Mouse (Mus musculus) limb, embryonic 14.5 days (tissue): ENCODE results near the gene Upp2. TPM values are rescaled to one million over a fixed set of nuclear protein-coding genes. Genes with fewer than 3 reads are reported as not detected.

Source experiments
- ATAC-seq: fragments of 200-750 bp; cut with Nextera tagmentation; 2 replicates; pipeline ENCODE4 v1.8.0; 2017; ENCODE audit warnings: low read depth, moderate number of reproducible peaks, moderate TSS enrichment; ENCODE audit not compliant: low FRiP score
- DNase-seq: peaks from one replicate; pipeline ENCODE4 v3.0.0-alpha.2; 2015; ENCODE audit warnings: low spot score
- H3K27ac ChIP-seq: fragments of 300-500 bp; sonication (generic); replicated peaks from 2 replicates; pipeline ENCODE4 v1.5.1; 2014; ENCODE audit warnings: low read depth, mild to moderate bottlenecking, low read length, moderate library complexity, mixed read lengths
- H3K27me3 ChIP-seq: fragments of 300-500 bp; sonication (generic); 2 replicates; pipeline ENCODE4 v1.6.1; 2014; ENCODE audit warnings: low read length, mixed read lengths; ENCODE audit not compliant: control insufficient read depth, insufficient read depth
- H3K36me3 ChIP-seq: fragments of 300-500 bp; sonication (generic); 2 replicates; pipeline ENCODE4 v1.6.1; 2014; ENCODE audit warnings: mild to moderate bottlenecking, low read length, moderate library complexity, mixed read lengths; ENCODE audit not compliant: control insufficient read depth, insufficient read depth
- H3K4me1 ChIP-seq: fragments of 300-500 bp; sonication (generic); 2 replicates; pipeline ENCODE4 v1.6.1; 2014; ENCODE audit warnings: antibody characterized with exemption, low read length, mixed read lengths; ENCODE audit not compliant: control insufficient read depth, insufficient read depth
- H3K4me2 ChIP-seq: fragments of 300-500 bp; sonication (generic); replicated peaks from 2 replicates; pipeline ENCODE4 v1.6.1; 2014; ENCODE audit warnings: low read depth, mild to moderate bottlenecking, low read length, moderate library complexity; ENCODE audit not compliant: severe bottlenecking
- H3K4me3 ChIP-seq: fragments of 300-500 bp; sonication (generic); replicated peaks from 2 replicates; pipeline ENCODE4 v1.5.1; 2014; ENCODE audit warnings: low read length
- H3K9ac ChIP-seq: fragments of 300-500 bp; sonication (generic); 2 replicates; pipeline ENCODE4 v1.6.1; 2014; ENCODE audit warnings: mild to moderate bottlenecking, low read depth, low read length, moderate library complexity; ENCODE audit not compliant: severe bottlenecking
- H3K9me3 ChIP-seq: fragments of 300-500 bp; sonication (generic); 2 replicates; pipeline ENCODE4 v1.6.1; 2016; ENCODE audit warnings: low read length; ENCODE audit not compliant: control insufficient read depth
- POLR2A ChIP-seq: fragments of 200-500 bp; IDR thresholded peaks from 2 replicates; pipeline ENCODE4 v1.8.0; 2012; ENCODE audit warnings: inconsistent platforms, mild to moderate bottlenecking, moderate library complexity, borderline replicate concordance; ENCODE audit not compliant: insufficient read depth, insufficient read length; ENCODE audit errors: extremely low read depth
- WGBS: fragments of 180-500 bp; shearing (Covaris S2); extraction: QIAGEN DNeasy Blood & Tissue Kit; methylation state at CpG from one replicate; pipeline ENCODE4 v1.1.7; 2014; 5-methylcytosine and 5-hydroxymethylcytosine counted together
- polyA plus RNA-seq, 2 experiments: library from polyadenylated mRNA; depleted of rRNA in 1 of 2; stranded (reverse) in 1 of 2; unstranded in 1 of 2; fragments of >200 nt; fragmentation: Nextera tagmentation in 1 of 2; extraction: Ambion mirVana in 1 of 2; gene quantifications; 2 replicates each; pipeline versions ENCODE4 v1.2.1 to v1.2.3; 2012 to 2014

Upp2 gene
- polyA plus RNA-seq, 2 experiments: 9.3 to 12.3 TPM

GRCm38 (mm10) chr2:58799126-58799525 is 232.0 kb downstream of the Upp2 start:
- TF ChIP-seq POLR2A: no peak
- DNase-seq: no peak
- WGBS: 80% methylated on average over 9 of the region's 9 CpGs

GRCm38 (mm10) chr2:58799623-58800022 is 232.5 kb downstream of the Upp2 start:
- no peak for ATAC-seq
- Histone ChIP-seq H3K27me3 (no peaks in the 10 kb centered on the region), H3K27ac (no peak overlapping the region), H3K4me2 (no peak overlapping the region), H3K9me3 (no peaks in the 10 kb centered on the region), H3K36me3 (no peaks in the 10 kb centered on the region), H3K9ac (no peak overlapping the region), H3K4me3 (no peak overlapping the region), H3K4me1 (no peaks in the 10 kb centered on the region)
- WGBS: 88% methylated on average over 5 of the region's 5 CpGs
- no peak for DNase-seq
- TF ChIP-seq POLR2A: no peak

More at GRCm38 (mm10) chr2:58799126-58799525, 232.0 kb downstream of the Upp2 start:
- Histone ChIP-seq H3K4me3 (no peak overlapping the region), H3K36me3 (no peaks in the 10 kb centered on the region), H3K9ac (no peak overlapping the region), H3K27me3 (no peaks in the 10 kb centered on the region), H3K27ac (no peak overlapping the region), H3K4me2 (no peak overlapping the region), H3K9me3 (no peaks in the 10 kb centered on the region), H3K4me1 (no peaks in the 10 kb centered on the region)
- ATAC-seq: no peak

GRCm38 (mm10) chr2:58812941-58813340 is 245.8 kb downstream of the Upp2 start:
- H3K27me3 ChIP-seq: no peaks in the 10 kb centered on the region
- WGBS: 48% methylated on average over 2 of the region's 2 CpGs
- no peak overlapping the region for H3K27ac ChIP-seq
- H3K4me3 ChIP-seq: no peak overlapping the region
- H3K36me3 ChIP-seq: no peaks in the 10 kb centered on the region
- DNase-seq (no peak), ATAC-seq (no peak)
- H3K9me3 ChIP-seq: no peaks in the 10 kb centered on the region
- no peak for TF ChIP-seq POLR2A
- H3K4me1 ChIP-seq: no peaks in the 10 kb centered on the region
- no peak overlapping the region for H3K9ac ChIP-seq
- H3K4me2 ChIP-seq: no peak overlapping the region

- Histone ChIP-seq H3K4me1 (peaks cover 3% of the 10 kb centered on the region; the same call in 1 of the 2 replicates), H3K27ac (no peak overlapping the region), H3K4me2 (no peak overlapping the region), H3K9ac (no peak overlapping the region), H3K36me3 (no peaks in the 10 kb centered on the region), H3K27me3 (no peaks in the 10 kb centered on the region), H3K9me3 (no peaks in the 10 kb centered on the region), H3K4me3 (no peak overlapping the region)
- no peak for DNase-seq
- TF ChIP-seq POLR2A: no peak
- ATAC-seq: no peak
- WGBS: 55% methylated on average over 3 of the region's 3 CpGs
Measured at GRCm38 (mm10) chr2:58828910-58829600, 262.0 kb downstream of the Upp2 start.

GRCm38 (mm10) chr2:58829981-58830742 is 263.1 kb downstream of the Upp2 start:
- peak; percentile 72 for DNase-seq
- H3K27me3 ChIP-seq: no peaks in the 10 kb centered on the region
- no peak overlapping the region for H3K9ac ChIP-seq
- H3K4me2 ChIP-seq: no peak overlapping the region
- peaks cover 10% of the 10 kb centered on the region; the same call in 1 of the 2 replicates for H3K4me1 ChIP-seq
- peak; percentile 73; the same call in 1 of the 2 replicates for ATAC-seq
- H3K4me3 ChIP-seq: no peak overlapping the region
- no peak for TF ChIP-seq POLR2A
- no peaks in the 10 kb centered on the region for H3K9me3 ChIP-seq
- 46% methylated on average over 7 of the region's 7 CpGs for WGBS
- no peak overlapping the region for H3K27ac ChIP-seq
- H3K36me3 ChIP-seq: no peaks in the 10 kb centered on the region
